Mouse (Mus musculus): ENCODE measurements around the gene Popdc2. TPM values are rescaled to one million over a fixed set of nuclear protein-coding genes. Genes with fewer than 3 reads are reported as not detected.
A peak's percentile ranks its signal among the peaks of the same experiment; 100 is the strongest.
"Not testable (repeated sequence)": the region's sequence is repeated elsewhere in the genome, so short reads cannot be mapped to it uniquely, and the experiment has no call there.

The Popdc2 gene
- polyA plus RNA-seq, 1 experiment: 1.5 TPM

DNA sequence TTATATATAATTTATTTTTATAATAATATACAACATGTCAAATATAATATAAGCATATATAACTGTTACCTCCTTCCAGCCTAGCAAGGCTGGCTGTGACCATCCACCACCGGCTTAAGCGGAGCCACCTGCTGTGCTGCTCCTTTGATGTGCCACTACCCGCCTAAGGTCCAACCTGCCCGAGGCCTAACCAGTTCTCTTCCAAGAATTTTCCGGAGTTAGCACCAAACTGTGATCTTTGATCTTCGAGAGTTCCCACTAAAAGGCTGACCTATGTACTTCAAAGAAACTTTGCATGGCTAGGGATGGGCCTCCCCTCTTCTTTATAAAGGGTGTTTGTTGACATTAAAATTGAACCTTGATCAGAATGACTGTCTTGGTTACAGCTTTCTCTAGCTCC is 27.6 kb upstream of the Popdc2 start:
- DNase-seq: peak; percentile 90
- H3K27ac ChIP-seq (ENCODE audit: insufficient read depth, low read depth, low read length): no peak overlapping the region

DNA sequence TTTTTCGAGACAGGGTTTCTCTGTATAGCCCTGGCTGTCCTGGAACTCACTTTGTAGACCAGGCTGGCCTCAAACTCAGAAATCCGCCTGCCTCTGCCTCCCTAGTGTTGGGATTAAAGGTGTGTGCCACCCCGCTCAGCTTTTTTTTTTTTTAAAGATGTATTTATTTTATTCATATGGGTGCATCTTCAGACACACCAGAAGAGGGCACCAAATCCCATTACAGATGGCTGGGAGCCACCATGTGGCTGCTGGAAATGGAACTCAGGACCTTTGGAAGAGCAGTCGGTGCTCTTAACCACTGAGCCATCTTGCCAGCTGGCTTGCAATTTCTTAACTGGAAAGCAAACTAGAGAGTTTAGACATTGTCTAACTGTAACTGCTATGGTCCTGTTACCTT is 23.9 kb upstream of the Popdc2 start:
- not testable (repeated sequence) for H3K27me3 ChIP-seq (replicated peaks; ENCODE audit: control insufficient read depth, insufficient read depth, low read length); H3K4me1 ChIP-seq (ENCODE audit: control insufficient read depth, insufficient read depth, low read length); H3K36me3 ChIP-seq (ENCODE audit: control insufficient read depth, insufficient read depth, low read length); DNase-seq; H3K4me3 ChIP-seq (ENCODE audit: insufficient read depth, low read depth, low read length); H3K27ac ChIP-seq (ENCODE audit: insufficient read depth, low read depth, low read length)
- 88% methylated on average over 4 of the region's 4 CpGs for WGBS

More for the DNA sequence above, 27.6 kb upstream of the Popdc2 start:
- Histone ChIP-seq H3K27me3 (replicated peaks; ENCODE audit: control insufficient read depth, insufficient read depth, low read length) (no peaks in the 10 kb centered on the region), H3K36me3 (ENCODE audit: control insufficient read depth, insufficient read depth, low read length) (no peaks in the 10 kb centered on the region), H3K4me3 (ENCODE audit: insufficient read depth, low read depth, low read length) (no peak overlapping the region), H3K4me1 (ENCODE audit: control insufficient read depth, insufficient read depth, low read length) (no peaks in the 10 kb centered on the region)
- 27% methylated on average over 6 of the region's 6 CpGs for WGBS
- no peak for TF ChIP-seq CTCF (conservative IDR thresholded peaks at IDR 0.05; ENCODE audit: insufficient read depth, insufficient read length, low read depth, low read length)
- no peak for TF ChIP-seq POLR2A (IDR thresholded peaks at IDR 0.05; ENCODE audit: low read depth, low read length)

DNA sequence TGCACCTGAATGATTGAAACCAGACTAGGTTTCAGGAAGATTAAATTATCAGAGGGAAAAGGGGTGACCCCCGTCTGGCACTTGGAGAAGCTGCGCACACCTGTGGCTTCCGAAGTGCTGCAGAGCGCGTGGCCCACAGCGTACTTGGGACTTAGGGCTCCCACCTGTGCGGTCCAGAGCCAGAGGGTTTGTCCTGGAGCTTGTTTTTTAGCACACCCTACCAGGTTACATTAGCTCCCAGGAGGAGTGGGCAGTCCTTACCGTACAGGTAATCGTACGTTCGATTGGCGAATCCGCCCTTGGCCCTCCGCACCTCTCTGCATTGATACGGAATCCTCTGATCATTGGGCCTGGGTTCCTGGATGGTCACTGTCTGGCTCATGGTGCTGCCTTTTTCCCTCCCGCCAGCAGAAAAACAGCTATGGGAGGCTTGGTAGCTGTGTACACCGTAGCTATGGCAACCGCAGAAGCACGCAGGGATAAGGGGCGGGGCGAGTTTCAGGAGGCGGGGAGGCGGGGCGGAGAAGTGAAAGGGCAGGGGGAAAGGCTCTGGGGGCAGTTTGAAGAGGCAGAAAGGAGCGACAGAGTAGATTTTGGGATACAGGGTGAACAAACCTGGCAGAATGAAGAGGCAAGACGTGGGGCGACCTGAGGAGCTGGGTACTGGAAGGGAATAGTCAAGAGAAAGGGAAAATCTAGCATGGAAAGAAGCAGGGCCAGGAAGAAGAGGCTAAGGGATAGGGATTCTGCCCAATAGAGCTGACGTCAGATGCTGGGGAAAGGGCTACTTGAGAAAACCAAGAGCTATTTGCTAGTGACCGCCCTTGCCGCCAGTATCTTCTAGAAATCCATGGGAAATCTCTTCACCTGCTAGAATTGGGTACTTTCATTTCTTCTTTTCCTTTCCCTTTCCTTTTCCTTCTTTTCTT is 20.3 kb upstream of the Popdc2 start, which contains the start of gene Maats1:
Gene Maats1 (minus strand): TSS at position 748 of the 929 bp plus-strand sequence.
- no peak within 1 kb of the TSS for H3K27ac ChIP-seq (ENCODE audit: insufficient read depth, low read depth, low read length)
- H3K4me3 ChIP-seq (ENCODE audit: insufficient read depth, low read depth, low read length): peak within 1 kb of the TSS; percentile 25; the same call in 1 of the 2 replicates
- no peaks in the 10 kb centered on the region for H3K36me3 ChIP-seq (ENCODE audit: control insufficient read depth, insufficient read depth, low read length)
- no peaks in the 10 kb centered on the region for H3K27me3 ChIP-seq (replicated peaks; ENCODE audit: control insufficient read depth, insufficient read depth, low read length)
- WGBS: 20% methylated on average over 30 of the region's 30 CpGs
- peak; percentile 87 for DNase-seq
- TF ChIP-seq POLR2A (IDR thresholded peaks at IDR 0.05; ENCODE audit: low read depth, low read length) (no peak), CTCF (conservative IDR thresholded peaks at IDR 0.05; ENCODE audit: insufficient read depth, insufficient read length, low read depth, low read length) (no peak)
- no peaks in the 10 kb centered on the region for H3K4me1 ChIP-seq (ENCODE audit: control insufficient read depth, insufficient read depth, low read length)

DNA sequence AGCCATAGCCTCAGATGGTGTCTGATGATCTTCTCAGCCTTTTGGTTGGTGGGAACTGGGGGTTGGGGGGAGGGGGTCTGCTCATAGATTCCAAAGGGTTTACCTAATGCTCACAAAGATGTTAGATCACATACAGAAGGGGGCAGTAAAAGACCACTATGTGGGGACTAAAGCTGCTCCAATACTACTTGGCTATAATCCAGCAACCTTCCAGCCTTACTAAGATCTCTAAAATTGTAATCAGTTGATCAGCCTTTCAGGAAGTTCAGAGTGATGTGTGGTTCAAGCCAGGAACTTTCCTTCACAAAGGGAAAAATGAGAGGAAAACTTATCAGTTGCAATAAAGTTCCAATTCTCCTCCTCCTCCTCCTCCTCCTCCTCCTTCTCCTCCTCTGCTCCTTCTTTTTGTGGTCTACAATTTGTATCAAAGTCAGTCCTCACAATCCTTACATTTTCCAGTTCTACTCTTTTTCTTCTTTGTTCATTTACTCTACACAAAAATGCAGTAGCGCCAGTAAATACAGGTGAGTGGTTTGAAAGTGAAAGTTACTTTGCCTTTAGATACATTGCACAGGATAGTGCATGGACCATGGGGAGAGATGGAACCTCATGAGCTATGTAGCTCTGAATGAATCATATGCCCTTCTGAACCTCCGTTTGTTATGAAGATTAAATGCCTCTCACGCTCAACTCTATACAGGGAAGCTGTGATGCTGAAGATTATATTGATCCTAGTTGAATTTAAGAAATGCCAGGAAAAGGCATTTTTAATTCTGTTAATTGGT is 16.9 kb upstream of the Popdc2 start:
- Histone ChIP-seq H3K4me1 (ENCODE audit: control insufficient read depth, insufficient read depth, low read length) (peaks cover 4% of the 10 kb centered on the region; the same call in 1 of the 2 replicates), H3K36me3 (ENCODE audit: control insufficient read depth, insufficient read depth, low read length) (no peaks in the 10 kb centered on the region), H3K27ac (ENCODE audit: insufficient read depth, low read depth, low read length) (no peak overlapping the region), H3K4me3 (ENCODE audit: insufficient read depth, low read depth, low read length) (no peak overlapping the region), H3K27me3 (replicated peaks; ENCODE audit: control insufficient read depth, insufficient read depth, low read length) (no peaks in the 10 kb centered on the region)
- 76% methylated on average over 3 of the region's 3 CpGs for WGBS
- peak; percentile 43 for DNase-seq
- TF ChIP-seq POLR2A (IDR thresholded peaks at IDR 0.05; ENCODE audit: low read depth, low read length) (no peak), CTCF (conservative IDR thresholded peaks at IDR 0.05; ENCODE audit: insufficient read depth, insufficient read length, low read depth, low read length) (no peak)

DNA sequence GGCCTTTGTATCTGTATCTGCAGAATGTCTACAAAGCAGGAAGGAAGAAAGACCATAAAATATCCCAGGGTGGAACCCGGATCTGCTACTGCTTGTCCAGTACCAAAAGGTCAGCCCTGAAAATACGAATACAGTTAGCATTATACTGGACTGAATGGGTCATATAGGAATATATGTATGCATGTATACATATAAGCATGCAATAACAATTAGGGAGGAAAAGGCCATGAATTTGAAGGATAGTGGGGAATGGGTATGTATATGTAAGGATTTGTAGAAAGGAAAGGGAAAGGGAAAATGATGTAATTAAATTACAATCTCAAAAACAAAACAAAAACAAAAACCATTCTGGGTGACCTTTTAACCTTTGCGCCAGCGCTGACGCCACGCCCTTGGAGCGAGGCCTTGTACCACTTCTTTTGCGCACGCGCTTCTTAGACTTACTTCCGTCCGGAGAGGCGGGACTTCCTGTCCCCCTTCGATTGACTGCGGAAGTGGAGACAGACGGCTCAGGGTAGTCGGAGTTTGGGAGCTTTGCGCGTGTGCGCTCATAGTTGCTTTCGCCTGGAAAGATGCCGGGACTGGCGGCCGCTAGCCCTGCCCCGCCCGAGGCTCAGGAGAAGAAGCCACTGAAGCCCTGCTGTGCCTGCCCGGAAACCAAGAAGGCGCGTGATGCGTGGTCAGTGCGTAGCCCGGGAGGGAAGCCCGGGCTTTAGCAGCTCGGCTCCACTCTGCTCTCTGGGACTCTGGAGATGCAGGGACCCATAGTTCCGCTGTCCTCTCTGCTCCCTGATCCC is 15.3 kb upstream of the Popdc2 start, which contains the start of the genes Cox17 and Gm21987:
Gene Cox17 (plus strand): TSS at position 463 of the 797 bp plus-strand sequence.
Gene Gm21987 (plus strand): TSS at position 512 of the 797 bp plus-strand sequence.
- Histone ChIP-seq H3K27ac (ENCODE audit: insufficient read depth, low read depth, low read length) (peak within 1 kb of the TSS; percentile 83), H3K4me1 (ENCODE audit: control insufficient read depth, insufficient read depth, low read length) (peaks cover 4% of the 10 kb centered on the region; the same call in 1 of the 2 replicates), H3K36me3 (ENCODE audit: control insufficient read depth, insufficient read depth, low read length) (no peaks in the 10 kb centered on the region), H3K4me3 (ENCODE audit: insufficient read depth, low read depth, low read length) (peak within 1 kb of the TSS; percentile 99), H3K27me3 (replicated peaks; ENCODE audit: control insufficient read depth, insufficient read depth, low read length) (no peaks in the 10 kb centered on the region)
- DNase-seq: peak; percentile 98
- 2% methylated on average over 35 of the region's 35 CpGs for WGBS
- TF ChIP-seq POLR2A (IDR thresholded peaks at IDR 0.05; ENCODE audit: low read depth, low read length) (peak; percentile 73), CTCF (conservative IDR thresholded peaks at IDR 0.05; ENCODE audit: insufficient read depth, insufficient read length, low read depth, low read length) (no peak)

DNA sequence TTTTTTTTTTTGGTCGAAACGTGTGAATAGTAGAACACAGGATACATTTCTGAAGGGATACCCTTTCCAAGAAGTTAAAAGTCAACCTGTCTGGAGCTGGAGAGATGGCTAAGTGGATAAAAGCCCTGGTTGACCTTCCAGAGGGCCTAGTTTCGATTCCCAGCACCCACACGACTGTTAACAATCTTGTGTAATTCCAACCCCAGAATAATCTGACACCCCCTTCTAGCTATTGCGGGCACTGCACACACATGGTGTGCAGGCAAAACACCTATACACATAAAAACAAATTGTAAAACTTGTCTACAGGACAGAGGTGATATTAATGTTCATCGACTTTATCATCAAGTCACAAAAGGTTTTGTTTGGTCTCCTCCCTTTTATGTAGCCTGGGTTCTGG is 14.4 kb upstream of the Popdc2 start:
- no peak for DNase-seq
- H3K4me3 ChIP-seq (ENCODE audit: insufficient read depth, low read depth, low read length): peak overlapping the region; percentile 45
- H3K27ac ChIP-seq (ENCODE audit: insufficient read depth, low read depth, low read length): no peak overlapping the region
- WGBS: 56% methylated on average over 6 of the region's 6 CpGs
- H3K4me1 ChIP-seq (ENCODE audit: control insufficient read depth, insufficient read depth, low read length): peaks cover 4% of the 10 kb centered on the region; the same call in 1 of the 2 replicates
- no peak for TF ChIP-seq POLR2A (IDR thresholded peaks at IDR 0.05; ENCODE audit: low read depth, low read length)
- no peak for TF ChIP-seq CTCF (conservative IDR thresholded peaks at IDR 0.05; ENCODE audit: insufficient read depth, insufficient read length, low read depth, low read length)
- no peaks in the 10 kb centered on the region for H3K27me3 ChIP-seq (replicated peaks; ENCODE audit: control insufficient read depth, insufficient read depth, low read length)
- H3K36me3 ChIP-seq (ENCODE audit: control insufficient read depth, insufficient read depth, low read length): no peaks in the 10 kb centered on the region

Measured in kidney, adult 2 months (tissue).